Mouse (Mus musculus) adrenal gland, adult (tissue): ENCODE results near the gene Med24.
"Not testable (repeated sequence)": the region's sequence is repeated elsewhere in the genome, so short reads cannot be mapped to it uniquely, and the experiment has no call there.

Experiments
- DNase-seq, 2 experiments: peaks; one replicate each; pipeline ENCODE4 v3.0.0; 2022 to 2023; ENCODE audit warnings: low spot score in 1 of 2; ENCODE audit not compliant: inconsistent age in 2 of 2

The Med24 gene

DNA sequence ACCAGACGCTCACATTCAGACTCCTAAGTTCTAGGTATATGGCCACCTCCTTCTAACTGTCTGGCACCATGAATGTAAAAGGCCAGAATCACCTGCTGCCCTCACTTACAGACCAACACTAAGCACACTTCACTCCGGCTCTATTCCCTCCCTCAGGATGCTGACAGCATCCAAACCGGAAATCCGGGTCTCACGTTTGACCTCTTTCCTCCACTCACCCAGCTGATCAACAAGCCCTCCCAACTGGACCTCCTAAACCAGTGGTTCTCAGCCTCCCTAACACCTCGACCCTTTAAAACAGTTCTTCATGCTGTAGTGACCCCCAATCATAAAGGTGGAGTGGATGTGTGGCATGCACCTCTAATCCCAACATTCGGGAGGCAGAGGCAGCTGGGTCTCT, 6.1 kb downstream of the Med24 start:
- no peak for DNase-seq

DNA sequence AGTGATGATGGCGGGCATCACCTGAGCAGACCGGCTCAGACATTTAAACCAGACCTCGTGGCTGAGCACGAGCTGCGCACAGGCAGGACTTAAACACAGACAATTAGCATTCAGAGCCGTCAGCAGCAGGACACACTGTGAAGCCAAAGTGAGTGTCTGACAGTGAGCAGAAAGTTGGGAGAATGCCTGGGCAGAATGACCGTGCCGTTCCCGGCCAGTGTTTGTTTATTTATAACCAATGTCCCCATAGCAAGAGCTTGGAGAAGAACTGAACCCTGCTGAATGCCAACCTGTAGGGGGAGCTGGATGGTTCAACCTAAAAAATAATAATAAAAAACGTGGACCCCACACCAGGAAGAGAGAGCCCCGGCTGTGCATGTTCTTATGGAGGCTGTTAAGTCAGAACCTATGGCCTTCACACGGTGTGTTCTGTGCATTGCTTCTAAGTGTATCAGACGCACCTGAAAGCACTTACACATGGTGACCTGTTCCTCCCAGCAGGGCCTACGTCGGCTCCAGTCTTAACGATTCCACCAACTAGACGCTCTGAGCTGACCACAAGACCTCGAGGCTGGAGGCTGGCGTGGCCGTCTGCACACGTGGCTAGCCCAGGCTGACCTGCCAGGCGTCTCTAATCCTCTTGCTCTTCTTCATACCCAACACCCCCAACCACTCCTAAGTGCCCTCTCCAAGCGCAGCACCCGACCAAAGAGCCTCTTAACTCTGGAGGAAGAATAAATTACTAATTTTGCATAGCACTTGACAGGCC, 7.6 kb downstream of the Med24 start:
- peak; percentile 55 to 79 for DNase-seq

DNA sequence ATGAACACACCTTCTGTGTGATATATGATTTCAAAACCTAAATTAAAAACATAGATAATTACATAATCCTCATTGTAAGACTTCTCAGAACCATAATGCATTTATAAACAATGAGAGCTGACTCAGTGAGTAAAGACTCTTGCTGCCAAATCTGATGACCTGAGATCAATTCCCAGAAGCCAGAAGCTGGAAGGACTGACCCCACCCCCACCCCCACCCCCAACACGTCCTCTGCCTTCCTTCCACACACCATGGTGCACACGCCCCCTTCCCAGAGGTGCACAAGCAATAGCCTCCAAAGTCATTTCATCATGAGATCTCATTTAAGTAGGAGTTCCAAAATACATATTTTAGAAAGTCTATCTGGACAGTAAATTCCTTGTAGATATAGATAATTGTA, 8.5 kb downstream of the Med24 start:
- no peak for DNase-seq

DNA sequence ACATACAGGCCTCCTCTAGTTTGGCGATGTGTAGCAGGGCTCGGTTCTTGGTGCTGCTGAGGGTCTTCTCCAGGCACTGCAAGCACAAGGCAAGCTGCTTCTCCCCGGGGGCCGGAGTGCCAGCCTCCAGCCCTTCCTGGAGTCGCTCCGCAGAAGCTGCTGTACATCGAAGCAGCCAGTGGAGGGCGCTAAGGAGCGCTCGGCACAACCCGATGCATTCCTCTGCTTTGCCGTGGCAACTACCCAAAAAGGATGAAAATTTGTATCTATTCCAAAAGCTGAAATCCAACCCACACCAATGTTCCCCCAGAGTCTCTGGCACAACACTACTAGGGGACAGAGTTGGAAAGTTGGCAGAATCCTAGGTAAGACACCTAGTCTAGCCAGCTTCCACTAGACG, 11.3 kb downstream of the Med24 start:
- peak; percentile 80 to 92 for DNase-seq

DNA sequence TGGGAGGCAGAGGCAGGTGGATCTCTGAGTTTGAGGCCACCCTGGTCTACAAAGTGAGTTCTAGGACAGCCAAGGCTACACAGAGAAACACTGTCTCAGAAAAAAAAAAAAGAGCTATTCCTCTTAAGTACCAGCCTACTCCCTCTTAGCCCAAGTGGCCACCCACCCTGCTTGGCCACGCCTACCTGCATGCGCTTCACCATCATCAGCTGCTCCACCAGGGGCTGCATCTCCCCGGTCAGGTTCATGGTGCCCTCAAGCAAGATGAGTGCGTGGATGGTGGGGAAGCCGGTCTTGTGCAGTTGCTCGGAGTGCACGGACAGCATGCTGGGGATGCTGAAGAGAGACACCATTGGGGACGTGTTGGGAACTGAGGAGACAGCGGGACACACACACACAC, 13.3 kb downstream of the Med24 start:
- DNase-seq, result no peak

DNA sequence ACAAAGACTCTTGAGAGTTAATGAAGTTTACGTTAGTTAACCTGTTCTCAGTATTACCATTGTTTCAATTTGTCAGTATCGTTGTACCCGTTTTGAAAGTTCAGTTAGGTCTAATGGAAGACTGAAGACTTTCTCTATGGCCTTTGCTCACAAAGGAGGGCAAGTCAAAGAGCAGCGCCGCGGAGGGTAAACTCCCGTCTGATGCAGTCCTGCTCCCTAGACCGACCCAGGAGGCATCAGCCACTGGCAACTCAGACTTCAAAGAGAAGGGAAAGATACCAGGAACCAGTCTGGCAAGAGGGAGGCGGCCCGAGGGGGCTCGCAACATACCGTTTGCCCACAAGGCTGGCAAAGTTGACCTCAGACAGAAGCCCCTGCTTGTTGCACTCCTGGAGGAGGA, 15.5 kb downstream of the Med24 start:
- DNase-seq, result no peak

DNA sequence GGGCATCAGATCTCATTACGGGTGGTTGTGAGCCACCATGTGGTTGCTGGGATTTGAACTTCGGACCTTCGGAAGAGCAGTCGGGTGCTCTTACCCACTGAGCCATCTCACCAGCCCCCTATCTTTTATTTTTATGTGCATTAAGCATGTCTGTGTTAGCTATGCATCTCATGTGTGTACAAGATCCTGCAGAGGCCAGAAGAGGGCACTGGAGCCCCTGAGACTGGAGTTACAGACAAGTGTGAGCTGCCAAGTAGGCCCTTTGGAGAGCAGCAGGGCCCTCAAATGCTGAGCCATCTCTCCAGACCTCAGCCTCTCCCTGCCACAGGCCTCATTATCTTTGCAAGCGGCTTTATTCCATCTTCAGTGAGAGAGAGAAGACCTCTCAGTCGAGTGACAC, 17.2 kb downstream of the Med24 start:
- DNase-seq, result not testable (repeated sequence)

DNA sequence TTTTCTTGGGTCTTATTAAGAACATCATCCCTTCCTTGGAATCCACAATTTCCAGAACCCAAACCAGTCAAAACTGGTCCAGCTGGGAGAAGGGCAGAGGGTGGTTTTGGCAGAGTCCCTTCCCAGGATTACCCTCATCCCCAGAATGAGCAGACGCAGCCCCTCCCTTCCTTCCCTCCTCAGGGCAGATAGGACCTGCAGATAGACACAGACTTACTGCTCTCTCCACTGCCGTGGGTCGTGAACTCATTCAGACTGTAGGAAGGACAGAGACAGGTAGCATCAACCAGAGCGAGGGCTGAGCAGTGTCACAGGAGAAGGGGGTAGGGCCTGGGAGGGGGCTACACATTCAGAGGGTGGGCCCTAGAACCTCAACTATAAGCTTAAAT, 18.2 kb downstream of the Med24 start:
- DNase-seq, result no peak

DNA sequence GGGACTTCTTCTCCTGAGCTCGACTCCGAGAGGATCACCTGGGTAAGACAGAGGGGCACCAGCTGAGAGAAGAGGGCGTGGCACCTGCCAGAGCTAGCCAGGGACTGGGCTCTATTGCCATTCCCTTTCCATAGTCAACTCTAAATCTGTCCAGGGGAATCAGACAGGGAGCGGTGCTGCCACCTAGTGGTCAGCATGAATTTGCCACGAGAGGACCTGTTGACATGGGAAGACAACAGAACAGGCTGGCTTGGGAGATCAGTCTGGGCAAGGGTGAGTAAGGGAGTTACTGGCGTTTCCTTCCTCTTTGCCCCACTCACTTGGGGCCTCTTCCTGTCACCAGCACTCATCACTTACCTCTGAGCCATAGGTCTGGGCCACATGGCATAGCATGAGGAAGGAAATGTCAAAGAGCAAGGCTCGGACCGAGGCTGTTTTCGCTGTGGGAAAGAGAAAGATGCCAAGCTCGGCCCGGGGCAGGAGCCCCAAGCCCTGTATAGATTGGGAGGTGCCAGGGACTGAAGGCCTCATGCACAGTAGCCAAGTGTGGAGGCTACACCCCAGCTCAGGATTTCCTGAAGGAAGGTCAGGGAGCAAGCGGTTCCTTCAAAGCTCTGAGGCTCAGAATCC, 18.7 kb downstream of the Med24 start:
- peak; percentile 75 to 92 for DNase-seq

DNA sequence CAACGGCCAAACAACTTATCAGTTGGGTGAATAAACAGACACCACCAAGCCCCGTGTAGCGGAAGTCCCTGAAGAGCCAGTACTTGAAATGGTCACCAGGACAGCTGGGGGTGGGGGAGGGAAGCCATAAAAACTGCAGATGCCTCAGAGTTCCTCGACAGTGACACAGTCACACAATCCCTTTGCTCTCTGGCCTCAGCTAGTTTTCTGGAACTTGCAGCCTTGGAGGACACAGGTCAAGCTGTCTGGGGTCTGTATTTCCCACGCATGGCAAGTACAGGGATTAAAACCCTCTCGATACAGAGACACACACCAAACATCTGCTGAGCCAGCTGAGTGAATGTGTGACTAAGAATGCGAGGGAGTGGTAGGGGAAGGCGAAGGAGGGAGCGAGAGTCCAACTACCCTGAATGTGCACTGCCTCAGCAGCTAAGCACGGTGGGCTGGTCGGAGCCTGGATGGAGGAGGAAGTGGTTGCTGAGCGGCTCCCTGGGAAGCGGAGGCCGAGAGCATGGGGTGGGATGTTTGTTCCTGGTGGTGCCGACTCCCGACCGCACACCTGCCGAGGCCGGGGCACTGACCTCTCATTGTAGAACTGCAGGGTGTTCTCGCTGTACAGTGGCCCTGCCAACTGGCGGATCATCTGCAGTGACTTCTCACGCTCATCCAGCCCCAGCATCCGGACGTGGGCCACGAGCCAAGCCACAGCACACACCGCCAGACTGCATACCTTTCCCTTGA, 20.1 kb downstream of the Med24 start:
- DNase-seq, result peak in 1 of 2 experiments; percentile 36

DNA sequence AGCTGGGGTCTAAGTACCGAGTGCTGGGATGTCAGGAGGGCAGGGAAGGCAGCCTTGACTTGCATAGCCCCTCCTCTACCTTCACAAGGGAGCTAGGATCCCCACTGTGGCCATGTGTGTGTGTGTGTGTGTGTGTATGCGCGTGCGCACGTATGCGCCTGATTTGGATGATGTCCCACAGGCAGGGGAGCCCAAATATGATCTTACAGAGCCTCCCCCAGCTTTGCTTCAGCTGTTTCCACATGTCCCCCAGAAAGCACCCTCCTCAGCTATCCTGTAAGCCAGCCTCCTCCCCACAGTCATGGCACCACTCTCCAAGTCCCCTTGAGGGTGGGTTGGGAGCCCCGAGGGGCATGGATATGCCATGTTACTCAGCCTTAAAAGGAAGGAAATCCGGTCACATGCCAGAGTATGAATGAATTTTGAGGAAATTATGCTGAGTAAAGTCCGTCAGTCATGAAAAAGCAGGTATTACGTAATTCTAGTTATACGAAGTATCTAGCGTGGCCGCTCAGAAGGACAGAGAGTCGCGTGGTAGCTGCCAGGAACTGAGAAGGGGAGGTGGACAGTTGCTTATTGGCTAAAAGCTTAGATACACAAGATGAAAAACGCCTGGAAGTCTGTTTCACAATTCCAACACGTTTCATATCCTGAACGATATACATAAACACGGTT, 20.8 kb downstream of the Med24 start:
- peak in 1 of 2 experiments; percentile 52 for DNase-seq

DNA sequence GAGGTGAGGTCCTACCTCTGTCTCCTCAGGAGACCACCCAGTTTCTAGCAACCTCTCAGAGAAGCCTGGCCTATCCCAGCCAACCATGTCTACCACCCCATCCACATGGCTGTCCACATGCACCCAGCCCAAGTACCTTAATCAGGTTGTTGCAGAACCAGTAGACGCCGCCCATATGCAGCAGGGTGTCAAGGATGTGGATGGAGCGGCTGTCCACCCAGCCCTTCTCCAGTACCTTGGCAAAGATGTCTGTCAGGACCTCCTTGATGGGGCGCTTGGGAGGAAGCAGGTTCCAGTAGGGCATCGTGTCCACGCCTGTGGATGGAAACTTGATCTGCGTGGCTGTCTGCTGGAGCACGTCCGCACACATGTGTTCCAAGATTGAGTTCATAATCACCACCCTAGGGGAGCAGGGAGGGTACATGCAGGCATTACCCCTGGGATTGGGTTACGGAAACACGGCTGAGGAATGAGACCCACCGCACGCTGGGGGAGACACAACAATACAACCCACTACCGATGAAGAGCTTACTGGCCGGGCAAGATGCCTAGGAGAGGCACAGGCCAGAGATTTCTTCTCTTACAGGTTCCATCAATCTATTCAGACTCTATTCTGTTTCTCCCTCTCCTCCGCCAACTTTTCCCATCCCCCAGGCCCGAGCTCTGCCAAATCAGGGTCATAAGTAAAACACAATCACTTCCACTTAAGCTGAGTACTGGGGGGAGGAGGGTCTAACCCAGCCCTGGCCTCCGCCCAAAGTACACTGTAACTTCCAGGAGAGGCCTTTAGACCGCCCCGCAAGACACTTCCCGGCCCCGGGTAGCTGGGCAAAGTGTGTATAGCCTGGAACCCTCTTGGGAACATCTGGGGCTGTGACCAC, 21.6 kb downstream of the Med24 start:
- peak in 1 of 2 experiments; percentile 30 for DNase-seq

DNA sequence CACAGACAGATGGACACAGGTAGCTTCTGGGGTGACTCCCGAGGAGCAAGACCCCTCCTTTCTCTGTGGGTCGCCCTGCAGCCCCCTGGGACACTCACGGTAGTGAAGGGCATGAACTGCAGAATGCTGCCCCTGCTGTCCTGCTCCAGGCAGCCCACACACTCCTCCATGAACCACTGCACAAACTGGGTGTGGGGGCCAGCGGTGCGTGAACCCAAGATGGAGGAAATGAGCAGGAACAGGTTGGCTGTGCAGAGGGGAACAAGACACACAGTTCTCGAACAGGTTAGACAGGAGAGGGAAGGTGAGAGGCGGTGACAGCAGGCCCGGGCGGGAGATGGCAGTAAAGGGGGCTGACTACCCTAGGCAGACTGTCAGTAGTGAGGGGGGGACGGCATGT, 24.2 kb downstream of the Med24 start:
- no peak for DNase-seq

DNA sequence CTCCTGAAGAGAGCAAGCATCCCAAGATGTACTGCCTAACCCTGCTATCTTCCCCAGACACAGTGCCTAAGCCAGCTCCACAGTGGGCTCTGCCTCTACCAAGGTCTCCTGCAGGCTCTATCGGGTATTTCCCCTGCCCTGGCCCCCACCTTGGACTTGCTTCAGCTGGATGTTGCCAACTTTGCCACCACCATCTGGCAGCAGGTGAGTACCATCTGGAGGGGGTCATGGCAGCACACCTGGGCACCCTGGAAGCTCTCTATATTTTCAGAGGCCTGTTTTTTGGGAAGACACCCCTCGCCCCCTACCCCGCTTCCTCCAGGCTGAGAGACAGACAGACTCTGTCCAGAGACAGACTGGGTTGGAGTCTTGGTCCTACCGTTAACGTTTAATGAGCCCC, 26.9 kb downstream of the Med24 start:
- no peak for DNase-seq

DNA sequence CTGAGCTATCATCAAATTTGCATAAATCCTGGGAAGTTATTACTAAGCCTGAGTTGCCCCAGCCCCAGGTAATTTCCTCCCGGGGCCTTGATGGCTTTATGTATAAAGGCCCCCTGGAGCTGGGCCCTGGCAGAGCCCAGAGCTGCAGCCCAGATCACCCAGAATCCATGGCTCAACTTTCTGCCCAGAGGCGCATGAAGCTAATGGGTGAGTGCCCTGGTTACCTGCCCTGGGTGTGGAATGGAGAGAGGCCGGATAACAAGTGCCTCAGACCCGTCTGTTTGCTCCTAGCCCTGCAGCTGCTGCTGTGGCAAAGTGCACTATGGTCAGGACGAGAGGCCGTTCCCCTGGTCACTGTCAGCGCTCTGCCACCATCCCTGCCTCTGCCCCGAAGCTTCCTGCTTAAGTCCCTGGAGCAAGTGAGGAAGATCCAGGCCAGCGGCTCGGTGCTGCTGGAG, 28.0 kb downstream of the Med24 start, which contains the start of gene Csf3:
TSS of gene Csf3 (plus strand) at position 51 of the 458 bp plus-strand sequence.
- no peak for DNase-seq

DNA sequence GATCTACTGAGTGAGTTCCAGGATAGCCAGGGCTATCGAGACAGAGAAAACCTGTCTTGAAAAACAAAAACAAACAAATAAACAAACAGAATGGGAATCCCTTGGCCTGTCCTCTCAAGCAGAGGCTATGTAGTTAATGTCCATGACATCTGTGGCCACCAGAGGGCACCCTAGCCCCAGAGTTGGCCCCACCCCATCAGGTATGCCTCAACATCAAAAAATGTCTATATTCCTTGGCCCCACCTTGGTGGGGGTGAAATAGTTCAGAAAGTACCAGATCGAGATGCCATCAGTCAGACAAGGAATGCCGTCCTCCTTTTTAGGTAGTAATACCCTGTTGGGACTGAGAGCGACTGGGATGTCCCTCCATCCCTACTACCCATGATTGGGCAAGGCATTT, 29.3 kb downstream of the Med24 start:
- DNase-seq, result peak; percentile 72 to 93

DNA sequence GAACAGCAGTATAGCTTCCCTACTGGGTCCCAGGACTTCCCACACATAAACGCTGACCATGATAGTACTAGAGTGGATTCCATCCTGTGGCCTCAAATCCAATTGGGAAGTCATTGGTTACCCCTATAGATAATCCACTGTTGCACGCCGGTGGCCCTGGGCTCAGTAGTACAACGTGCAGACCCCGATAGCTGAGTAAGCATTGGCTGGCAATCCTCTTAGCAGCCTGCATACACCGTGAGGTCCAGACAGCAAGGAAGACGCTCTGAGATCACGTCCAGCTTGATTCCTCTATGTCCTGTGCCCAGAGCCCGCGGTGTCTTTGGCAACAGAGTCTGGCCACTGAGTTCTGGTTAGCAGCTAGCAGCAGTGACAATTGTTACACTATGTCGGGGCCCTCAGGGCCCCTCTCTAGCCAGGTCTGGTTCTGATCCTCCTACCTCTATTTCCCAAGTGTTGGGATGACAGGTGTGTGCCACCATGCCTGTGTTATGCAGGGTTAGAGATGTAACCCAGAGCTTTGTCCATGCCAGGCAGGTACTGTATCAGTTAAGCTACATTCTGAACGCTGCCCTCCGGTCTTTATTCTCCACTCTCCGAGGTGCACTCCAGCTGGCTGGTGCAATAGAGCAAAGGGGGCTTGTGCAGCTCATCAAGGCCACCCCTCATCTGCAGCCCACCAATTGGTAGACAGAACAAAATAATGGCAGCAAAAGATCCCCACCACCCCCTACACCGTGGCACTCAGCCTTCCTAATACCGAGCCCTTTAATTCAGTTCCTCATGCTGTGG, 30.2 kb downstream of the Med24 start:
- DNase-seq, result no peak

DNA sequence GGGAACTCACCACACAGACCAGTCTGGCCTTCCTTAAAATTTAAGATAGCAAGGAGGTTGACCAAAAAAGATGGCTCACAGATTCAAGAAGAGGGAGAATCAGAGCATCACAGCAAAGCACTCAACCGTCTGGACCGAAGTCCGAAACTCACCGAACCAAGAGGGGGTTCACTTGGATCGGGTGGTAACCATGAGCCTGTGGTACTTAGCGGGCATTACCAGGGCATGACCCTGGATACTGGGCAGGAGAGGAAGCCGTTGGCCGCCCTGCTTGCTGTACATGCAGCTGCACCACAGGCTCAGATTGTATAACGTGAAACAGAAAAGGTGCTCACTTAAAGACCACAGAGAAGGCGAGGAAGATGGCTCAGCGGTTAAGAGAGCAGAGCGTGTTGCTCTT, 32.0 kb downstream of the Med24 start:
- DNase-seq, result no peak

DNA sequence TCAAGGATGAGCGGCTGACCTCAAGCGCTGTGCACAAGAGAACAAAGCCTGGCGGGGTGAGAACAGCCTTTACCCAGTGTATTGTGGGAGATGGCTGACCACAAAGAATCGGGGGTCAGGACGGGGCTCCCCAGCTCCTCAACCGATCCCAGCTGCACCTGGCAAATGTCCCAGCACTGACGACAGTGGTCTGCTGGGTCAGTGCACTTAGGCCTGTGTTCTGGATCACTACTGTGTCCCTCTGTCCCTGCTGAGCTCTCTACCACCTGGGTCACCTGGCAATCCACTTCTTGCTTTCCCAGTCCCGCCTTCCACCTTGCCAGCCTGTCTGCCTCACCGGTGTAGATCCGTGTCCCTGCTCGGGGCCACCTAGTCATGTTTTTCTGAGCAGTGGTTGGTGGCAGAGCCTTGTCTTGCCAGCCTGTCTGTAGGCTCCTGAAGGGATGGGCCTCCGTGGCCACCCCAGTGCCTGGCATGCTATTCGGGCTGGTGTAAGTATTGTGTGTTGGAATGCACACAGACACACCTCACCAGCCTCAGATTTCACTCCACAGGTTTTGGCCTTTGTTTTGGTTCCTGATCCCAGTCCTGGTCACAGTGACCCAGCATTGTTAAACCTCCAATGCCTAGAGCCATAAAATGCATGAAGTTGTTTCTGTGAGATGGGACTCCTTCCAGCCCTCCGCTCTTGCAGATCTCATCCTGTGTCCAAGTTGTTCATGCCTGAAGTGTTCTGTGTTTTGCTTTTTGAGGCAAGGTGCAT, 32.6 kb downstream of the Med24 start:
- no peak for DNase-seq
